Mouse (Mus musculus) fibroblast of lung, adult 2 months (primary cell): ENCODE measurements around the gene Ascc3.

ENCODE experiments used
- DNase-seq: peaks from one replicate; pipeline ENCODE4 v3.0.0-alpha.2; 2011; ENCODE audit warnings: low read depth

The Ascc3 gene

GRCm38 (mm10) chr10:50763457-50764310, 171.2 kb downstream of the Ascc3 start:
- no peak for DNase-seq

GRCm38 (mm10) chr10:50772811-50773210, 180.3 kb downstream of the Ascc3 start:
- no peak for DNase-seq

- DNase-seq: no peak
Measured at GRCm38 (mm10) chr10:50773846-50774245, 181.4 kb downstream of the Ascc3 start.

GRCm38 (mm10) chr10:50792840-50793239, 200.4 kb downstream of the Ascc3 start:
- DNase-seq: no peak

- DNase-seq: no peak
Measured at GRCm38 (mm10) chr10:50801594-50801993, 209.1 kb downstream of the Ascc3 start.

GRCm38 (mm10) chr10:50802380-50802779, 209.9 kb downstream of the Ascc3 start:
- no peak for DNase-seq

- no peak for DNase-seq
Measured at GRCm38 (mm10) chr10:50806166-50806565, 213.7 kb downstream of the Ascc3 start.

- no peak for DNase-seq
Measured at GRCm38 (mm10) chr10:50822363-50822762, 229.9 kb downstream of the Ascc3 start.

- DNase-seq: no peak
Measured at GRCm38 (mm10) chr10:50826829-50827228, 234.4 kb downstream of the Ascc3 start.

- no peak for DNase-seq
Measured at GRCm38 (mm10) chr10:50834533-50834932, 242.1 kb downstream of the Ascc3 start.

- DNase-seq: no peak
Measured at GRCm38 (mm10) chr10:50843363-50843762, 250.9 kb downstream of the Ascc3 start.

GRCm38 (mm10) chr10:50868202-50868601, 275.7 kb downstream of the Ascc3 start:
- no peak for DNase-seq

GRCm38 (mm10) chr10:50876952-50877351, 284.5 kb downstream of the Ascc3 start:
- no peak for DNase-seq

GRCm38 (mm10) chr10:50881476-50882069, 289.1 kb downstream of the Ascc3 start:
- DNase-seq: no peak

GRCm38 (mm10) chr10:50882366-50882765, 289.9 kb downstream of the Ascc3 start:
- no peak for DNase-seq

GRCm38 (mm10) chr10:50886305-50886704, 293.8 kb downstream of the Ascc3 start:
- DNase-seq: no peak

GRCm38 (mm10) chr10:50890621-50891020, 298.2 kb downstream of the Ascc3 start:
- no peak for DNase-seq

- no peak for DNase-seq
Measured at GRCm38 (mm10) chr10:50891876-50892711, 299.6 kb downstream of the Ascc3 start.

- no peak for DNase-seq
Measured at GRCm38 (mm10) chr10:50892751-50893320, 300.4 kb downstream of the Ascc3 start.

- no peak for DNase-seq
Measured at GRCm38 (mm10) chr10:50893546-50893945, 301.1 kb downstream of the Ascc3 start.

- peak; percentile 90 for DNase-seq
Measured at GRCm38 (mm10) chr10:50894170-50894991, 301.9 kb downstream of the Ascc3 start, which contains the start of gene Sim1. TSS of gene Sim1 (plus strand) at chr10:50894754.
